Comparison of ENCODE assay signal across 9 mouse cellular contexts in the genomic region with DNA sequence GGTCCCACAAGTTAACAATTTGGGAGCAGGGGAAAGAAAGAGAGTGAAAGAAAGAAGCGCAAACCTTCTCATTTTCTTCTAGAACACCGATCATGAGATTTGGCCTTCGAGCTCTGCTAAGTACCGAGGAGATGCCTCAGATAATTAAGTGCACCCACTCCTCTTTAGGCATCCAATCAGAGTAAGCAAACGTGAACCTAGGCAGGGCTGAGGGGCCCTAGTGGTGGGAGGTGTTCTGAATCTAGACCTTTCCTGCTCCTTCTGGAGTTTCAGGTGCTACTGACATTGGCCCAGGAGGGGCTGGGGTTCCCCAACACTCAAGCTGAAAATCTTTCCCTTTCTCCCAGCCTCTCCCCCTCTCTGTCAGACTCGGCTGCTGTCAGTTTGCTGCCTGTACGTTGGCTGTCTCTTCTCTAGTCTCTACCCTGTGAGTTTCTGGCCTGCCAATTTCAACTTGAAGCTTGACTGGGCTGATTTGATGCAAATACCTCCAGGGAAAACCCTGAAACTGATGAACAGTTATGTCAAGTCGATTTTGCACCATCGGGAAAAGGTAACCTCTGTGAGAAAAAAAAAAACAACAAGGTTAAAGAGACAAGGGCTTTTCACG. TPM values are rescaled to one million over a fixed set of nuclear protein-coding genes. Genes with fewer than 3 reads are reported as not detected.
DNase-seq lines count a peak whose midpoint lies in the region; ATAC-seq lines count a peak whose summit lies in the region.
"Had no signal": no experiment of that assay in that cellular context is flagged by ENCODE, and none has a peak within 500 bp of the region (broad histone marks: within the 10 kb centered on the region; RNA-seq: fewer than 3 reads in every experiment).

No protein-coding gene starts in this region.

- peak overlapping the region; percentile 19 for H3K4me2 ChIP-seq in forebrain, embryonic 12.5 days
- H3K4me2 ChIP-seq in hindbrain, embryonic 13.5 days, result peak overlapping the region; percentile 32; the same call in 1 of the 2 replicates

- DNase-seq in left cerebral cortex, postnatal 36 days (ENCODE audit: low spot score in 2 of 2), result peak; percentile 42 to 45
- no peak for DNase-seq in left cerebral cortex, postnatal 4 days
- DNase-seq in retina, embryonic 14.5 days (ENCODE audit: low spot score), result peak; percentile 58
- no peak for DNase-seq in thymus, postnatal 10 days (ENCODE audit: low spot score in 2 of 2)
- no peak for DNase-seq in spleen, adult 18-20 months

- H3K27me3 ChIP-seq in forebrain, embryonic 12.5 days, result no peaks in the 10 kb centered on the region
- no peaks in the 10 kb centered on the region for H3K27me3 ChIP-seq in hindbrain, embryonic 13.5 days
- H3K27me3 ChIP-seq: megakaryocyte, embryonic 14.5 days; Patski had no signal

- 0 out of 2 replicates have a peak overlapping the region, but pooled peaks have one; percentile 2 for H3K4me3 ChIP-seq in forebrain, embryonic 12.5 days (replicated peaks)
- no peak overlapping the region for H3K4me3 ChIP-seq in hindbrain, embryonic 13.5 days
- H3K4me3 ChIP-seq: megakaryocyte, embryonic 14.5 days had no signal

- peak overlapping the region; percentile 26; the same call in 1 of the 2 replicates for H3K27ac ChIP-seq in forebrain, embryonic 12.5 days
- H3K27ac ChIP-seq in hindbrain, embryonic 13.5 days, result peak overlapping the region; percentile 82

- no peak overlapping the region for H3K9ac ChIP-seq in forebrain, embryonic 12.5 days
- peak overlapping the region; percentile 43; the same call in 1 of the 2 replicates for H3K9ac ChIP-seq in hindbrain, embryonic 13.5 days

- no peaks in the 10 kb centered on the region; the same call in 1 of the 2 replicates for H3K36me3 ChIP-seq in forebrain, embryonic 12.5 days (replicated peaks)
- H3K36me3 ChIP-seq in hindbrain, embryonic 13.5 days, result peaks cover 3% of the 10 kb centered on the region; the same call in 1 of the 2 replicates

- H3K9me3 ChIP-seq in forebrain, embryonic 12.5 days, result no peaks in the 10 kb centered on the region
- no peaks in the 10 kb centered on the region for H3K9me3 ChIP-seq in hindbrain, embryonic 13.5 days
- H3K9me3 ChIP-seq: megakaryocyte, embryonic 14.5 days had no signal

- intact Hi-C loops in left cerebral cortex, postnatal 36 days (cut with DNase I), result loop anchor here (5.0 kb wide), 1 partner anchor 59 kb away; no protein-coding TSS in a partner anchor
- intact Hi-C loops in left cerebral cortex, postnatal 4 days (cut with DNase I), result loop anchor here (10.0 kb wide), 1 partner anchor 1312 kb away; no protein-coding TSS in a partner anchor

- H3K4me1 ChIP-seq in forebrain, embryonic 12.5 days, result peaks cover 79% of the 10 kb centered on the region
- H3K4me1 ChIP-seq in hindbrain, embryonic 13.5 days (replicated peaks), result peaks cover 75% of the 10 kb centered on the region

- 24% methylated on average over 10 of the region's 10 CpGs for WGBS in forebrain, embryonic 12.5 days
- 23% methylated on average over 10 of the region's 10 CpGs for WGBS in hindbrain, embryonic 13.5 days

- ATAC-seq in forebrain, embryonic 12.5 days (ENCODE audit: low FRiP score), result 0 out of 2 replicates have a peak, but pooled peaks have one; percentile 18
- no peak for ATAC-seq in hindbrain, embryonic 13.5 days (ENCODE audit: low FRiP score)
- ATAC-seq: Patski had no signal

RNA-seq across cellular contexts. Expression of gene Zeb2, which starts 20.5 kb away (rescaled TPM):
- 100 to 1,000 TPM; 166 to 196 TPM for total RNA-seq in left cerebral cortex, postnatal 36 days (2021)
- 100 to 1,000 TPM; 451 to 546 TPM for total RNA-seq in left cerebral cortex, postnatal 4 days (2021)
- 63.3 and 74.3 TPM in 2 replicates for polyA plus RNA-seq in forebrain, embryonic 12.5 days (2016; fragmentation: Nextera tagmentation; extraction: Ambion mirVana)
- polyA plus RNA-seq in hindbrain, embryonic 13.5 days (2015; fragmentation: Nextera tagmentation; extraction: Ambion mirVana), result 50.4 and 57.4 TPM in 2 replicates

Comparison
In these comparisons a context has a peak if more than half of its experiments do, and no peak if none do; other contexts are left out.
1. DNase-seq: peak in left cerebral cortex, postnatal 36 days (2 of 2) and retina, embryonic 14.5 days (single experiment); none in left cerebral cortex, postnatal 4 days (single experiment), thymus, postnatal 10 days (0 of 2) and spleen, adult 18-20 months (0 of 2).